Mouse (Mus musculus): ENCODE results near the gene Tomm6.

- TF ChIP-seq CTCF (IDR thresholded peaks at IDR 0.05), result no peak
- TF ChIP-seq EP300 (IDR thresholded peaks at IDR 0.05), result no peak
These were observed 15.4 kb upstream of the Tomm6 start for GRCm38 (mm10) chr17:47703556-47703955.
